Mouse (Mus musculus): ENCODE data around the gene Tnrc6a.

DNA sequence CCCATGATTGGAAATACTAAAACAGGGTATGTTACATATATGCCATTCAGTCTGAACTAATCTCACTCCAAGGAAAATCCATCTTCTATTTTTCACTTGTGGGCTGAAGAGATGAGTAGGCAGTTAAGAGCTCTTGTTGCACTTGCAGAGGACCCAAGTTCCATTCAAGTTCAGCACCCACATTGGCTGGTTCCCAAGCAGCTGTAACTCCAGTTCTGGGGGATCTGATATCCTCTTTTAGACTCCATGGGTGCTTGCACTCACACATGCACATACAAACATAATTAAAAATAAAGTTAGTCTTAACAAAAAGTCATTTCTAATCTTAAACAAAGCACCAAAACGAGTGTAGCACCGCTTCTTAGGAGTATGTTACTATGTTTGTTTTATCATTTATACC is 5.4 kb downstream of the Tnrc6a start:
- no peak for TF ChIP-seq ZNF384 (IDR thresholded peaks at IDR 0.05; ENCODE audit: low read depth, low read length)
- no peak for TF ChIP-seq CHD2 (IDR thresholded peaks at IDR 0.05; ENCODE audit: low read depth, low read length)
- no peak for TF ChIP-seq MAFK (IDR thresholded peaks at IDR 0.05; ENCODE audit: insufficient read depth, low read depth, low read length)
- TF ChIP-seq ZC3H11A (IDR thresholded peaks at IDR 0.05; ENCODE audit: borderline replicate concordance, low read depth, low read length): no peak
- TF ChIP-seq HCFC1 (IDR thresholded peaks at IDR 0.05; ENCODE audit: borderline replicate concordance, insufficient read depth, low read length): no peak

Data from ES-E14 (cell line).